Mouse (Mus musculus) cerebellum, adult (tissue): ENCODE results near the gene Nrd1.

Experiments
- ATAC-seq: cut with Nextera tagmentation; 2 replicates; pipeline ENCODE4 v1.9.2; 2017; ENCODE audit warnings: mild to moderate bottlenecking, moderate library complexity, mixed read lengths; ENCODE audit not compliant: insufficient number of reproducible peaks, low FRiP score, low TSS enrichment

Nrd1 gene

GRCm38 (mm10) chr4:109089999-109090398 lies 89.5 kb downstream of the Nrd1 start:
- ATAC-seq = no peak

- no peak for ATAC-seq
Observed at GRCm38 (mm10) chr4:109091241-109091777, 90.9 kb downstream of the Nrd1 start.

GRCm38 (mm10) chr4:109092344-109092743 lies 91.9 kb downstream of the Nrd1 start:
- ATAC-seq = no peak

- ATAC-seq = no peak
Observed at GRCm38 (mm10) chr4:109094269-109094668, 93.8 kb downstream of the Nrd1 start.

GRCm38 (mm10) chr4:109098861-109099260 lies 98.4 kb downstream of the Nrd1 start:
- no peak for ATAC-seq

GRCm38 (mm10) chr4:109102574-109102973 lies 102.1 kb downstream of the Nrd1 start:
- no peak for ATAC-seq

- ATAC-seq = no peak
Observed at GRCm38 (mm10) chr4:109103145-109103883, 102.9 kb downstream of the Nrd1 start.

- no peak for ATAC-seq
Observed at GRCm38 (mm10) chr4:109105254-109105653, 104.8 kb downstream of the Nrd1 start.

DNA sequence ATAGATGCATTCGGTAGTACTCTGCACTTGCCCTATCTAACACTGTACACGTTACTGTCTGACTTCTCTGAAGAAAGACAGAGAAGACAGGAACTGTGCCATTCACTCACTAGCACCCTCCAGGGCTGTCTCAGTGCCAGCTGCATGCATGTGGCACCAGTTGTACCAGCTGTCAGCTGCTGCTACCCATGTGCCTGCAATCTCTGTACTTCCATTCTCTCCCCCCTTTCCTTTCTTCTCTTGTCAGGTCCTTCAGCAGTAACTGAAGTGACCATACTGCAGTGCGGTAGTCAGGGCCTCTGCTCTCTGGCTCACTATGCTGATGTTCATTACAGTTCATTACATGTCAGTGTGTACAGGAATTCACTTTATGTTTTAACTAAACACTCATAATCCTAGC lies 105.6 kb downstream of the Nrd1 start:
- ATAC-seq = no peak

GRCm38 (mm10) chr4:109106594-109106993 lies 106.1 kb downstream of the Nrd1 start:
- no peak for ATAC-seq

- ATAC-seq = no peak
Observed at GRCm38 (mm10) chr4:109109012-109109411, 108.6 kb downstream of the Nrd1 start.

DNA sequence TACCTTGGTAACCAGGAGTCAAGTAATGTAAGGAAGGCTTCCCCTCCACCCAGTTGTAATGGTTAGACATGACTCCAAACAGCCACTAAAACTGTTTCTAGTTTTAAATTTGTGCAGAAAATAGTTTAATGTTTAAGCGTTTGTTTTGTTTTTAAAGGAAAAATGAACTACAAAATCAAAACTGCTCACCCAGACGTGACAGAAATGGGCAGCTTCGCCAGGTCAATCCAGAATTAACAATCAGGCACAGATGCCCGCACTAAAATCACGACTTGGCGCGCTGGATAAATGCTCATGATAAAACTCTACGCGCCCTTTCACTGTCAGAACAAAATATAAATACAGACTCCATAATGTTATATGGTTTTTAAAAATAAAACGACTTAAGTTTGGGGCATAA lies 109.2 kb downstream of the Nrd1 start:
- ATAC-seq = no peak

DNA sequence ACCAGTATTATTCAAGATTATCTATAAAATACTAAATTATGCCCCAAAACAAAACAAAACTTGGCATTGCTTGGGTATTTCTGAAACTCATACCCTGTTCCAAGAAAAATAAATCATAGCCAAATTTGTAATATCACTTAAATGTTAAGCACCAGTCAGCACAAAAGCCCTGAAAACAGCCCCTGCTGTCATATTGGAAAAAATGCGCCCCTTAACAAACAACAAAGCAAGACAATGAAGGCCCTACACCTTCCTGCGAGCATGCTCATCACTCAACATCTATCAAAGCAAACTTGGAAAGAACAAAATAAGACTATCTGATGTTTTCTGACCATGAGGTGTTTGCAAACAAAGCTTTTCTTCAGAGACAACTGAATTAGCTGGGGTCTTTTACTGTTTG lies 110.5 kb downstream of the Nrd1 start:
- no peak for ATAC-seq
